Mouse (Mus musculus) MEL (cell line): ENCODE data around the gene Rgcc. TPM values are rescaled to one million over a fixed set of nuclear protein-coding genes. Genes with fewer than 3 reads are reported as not detected.

Experiments
- DNase-seq: peaks from one replicate; pipeline ENCODE4 v3.0.0; 2011; ENCODE audit warnings: low read depth, low spot score
- H3K27ac ChIP-seq: 2 replicates; pipeline ENCODE4 v1.5.1; 2012; ENCODE audit warnings: low read depth, mild to moderate bottlenecking, control low read depth, low read length, moderate library complexity; ENCODE audit not compliant: control insufficient read depth
- H3K27me3 ChIP-seq, 2 experiments: fragments of 150-350 bp in 1 of 2; sonication (generic) in 1 of 2; 2 replicates each; pipeline ENCODE4 v1.6.1; 2012; ENCODE audit warnings: low read length in 2 of 2, mild to moderate bottlenecking in 2 of 2, improper control_type of control experiment in 1 of 2, moderate library complexity in 1 of 2; ENCODE audit not compliant: insufficient read depth in 2 of 2, control insufficient read depth in 1 of 2
- H3K36me3 ChIP-seq, 2 experiments: 2 replicates each; pipeline ENCODE4 v1.6.1; 2012 to 2014; ENCODE audit warnings: low read length in 2 of 2, improper control_type of control experiment in 1 of 2, inconsistent platforms in 1 of 2, mild to moderate bottlenecking in 1 of 2; ENCODE audit not compliant: insufficient read depth in 2 of 2, control insufficient read depth in 1 of 2
- H3K4me1 ChIP-seq, 2 experiments: fragments of 150-350 bp in 1 of 2; sonication (generic) in 1 of 2; 2 replicates each; pipeline ENCODE4 v1.6.1; 2012; ENCODE audit warnings: low read length in 2 of 2, improper control_type of control experiment in 1 of 2, mild to moderate bottlenecking in 1 of 2; ENCODE audit not compliant: insufficient read depth in 2 of 2, control insufficient read depth in 1 of 2
- H3K4me3 ChIP-seq, 2 experiments: fragments of 150-350 bp in 1 of 2; sonication (generic) in 1 of 2; 2 replicates each; pipeline ENCODE4 v1.5.1; 2012; ENCODE audit warnings: low read depth in 2 of 2, low read length in 2 of 2, mild to moderate bottlenecking in 2 of 2, moderate library complexity in 2 of 2, control low read depth in 1 of 2, improper control_type of control experiment in 1 of 2; ENCODE audit not compliant: control insufficient read depth in 1 of 2, insufficient read depth in 1 of 2
- H3K79me2 ChIP-seq: 2 replicates; pipeline ENCODE4 v1.6.1; 2012; ENCODE audit warnings: mild to moderate bottlenecking, low read length, moderate library complexity; ENCODE audit not compliant: control insufficient read depth, poor library complexity, insufficient read depth
- H3K9ac ChIP-seq: 2 replicates; pipeline ENCODE4 v1.6.1; 2012; ENCODE audit warnings: low read depth, mild to moderate bottlenecking, control low read depth, low read length, moderate library complexity; ENCODE audit not compliant: control insufficient read depth, poor library complexity, severe bottlenecking
- H3K9me3 ChIP-seq: fragments of 150-350 bp; sonication (generic); replicated peaks from 2 replicates; pipeline ENCODE4 v1.6.1; 2012; ENCODE audit warnings: mild to moderate bottlenecking, low read length, improper control_type of control experiment, moderate library complexity; ENCODE audit not compliant: insufficient read depth
- CHD1 ChIP-seq: IDR thresholded peaks from 2 replicates; pipeline ENCODE4 v1.6.1; 2012; ENCODE audit warnings: low read depth, mild to moderate bottlenecking, inconsistent platforms, low read length, improper control_type of control experiment
- CHD2 ChIP-seq: IDR thresholded peaks from 2 replicates; pipeline ENCODE4 v1.6.1; 2011; ENCODE audit warnings: low read length, improper control_type of control experiment
- CTCF ChIP-seq, 3 experiments: IDR thresholded peaks in 2 of 3; conservative IDR thresholded peaks in 1 of 3; 2 replicates each; pipeline ENCODE4 v1.5.1; 2011 to 2012; ENCODE audit warnings: low read length in 3 of 3, low read depth in 2 of 3, mild to moderate bottlenecking in 2 of 3, improper control_type of control experiment in 1 of 3, inconsistent platforms in 1 of 3, mixed read lengths in 1 of 3, moderate library complexity in 1 of 3; ENCODE audit not compliant: control insufficient read depth in 1 of 3, insufficient read depth in 1 of 3, poor library complexity in 1 of 3, severe bottlenecking in 1 of 3
- ELF1 ChIP-seq: IDR thresholded peaks from 2 replicates; pipeline ENCODE4 v1.6.1; 2014; ENCODE audit warnings: low read depth, mild to moderate bottlenecking, inconsistent platforms, low read length, improper control_type of control experiment, moderate library complexity
- ETS1 ChIP-seq: IDR thresholded peaks from 2 replicates; pipeline ENCODE4 v1.6.1; 2012; ENCODE audit warnings: low read depth, mild to moderate bottlenecking, inconsistent platforms, low read length, improper control_type of control experiment, moderate library complexity
- GABPA ChIP-seq: IDR thresholded peaks from 2 replicates; pipeline ENCODE4 v1.6.1; 2012; ENCODE audit warnings: low read depth, mild to moderate bottlenecking, inconsistent platforms, low read length, improper control_type of control experiment, moderate library complexity
- GATA1 ChIP-seq: IDR thresholded peaks from 2 replicates; pipeline ENCODE4 v1.6.1; 2011; ENCODE audit warnings: low read depth, low read length, improper control_type of control experiment
- KAT2A ChIP-seq: conservative IDR thresholded peaks from 2 replicates; pipeline ENCODE4 v1.6.1; 2012; ENCODE audit warnings: low read depth, low read length, improper control_type of control experiment, inconsistent platforms
- MAX ChIP-seq: IDR thresholded peaks from 2 replicates; pipeline ENCODE4 v1.6.1; 2011; ENCODE audit warnings: low read length, improper control_type of control experiment
- MAZ ChIP-seq: IDR thresholded peaks from 2 replicates; pipeline ENCODE4 v1.6.1; 2012; ENCODE audit warnings: low read depth, mild to moderate bottlenecking, inconsistent platforms, low read length, improper control_type of control experiment
- MEF2A ChIP-seq: IDR thresholded peaks from 2 replicates; pipeline ENCODE4 v1.6.1; 2014; ENCODE audit warnings: low read depth, mild to moderate bottlenecking, inconsistent platforms, low read length, improper control_type of control experiment; ENCODE audit not compliant: poor library complexity, insufficient replicate concordance, severe bottlenecking; ENCODE audit errors: extremely low read depth
- MXI1 ChIP-seq: IDR thresholded peaks from 2 replicates; pipeline ENCODE4 v1.6.1; 2011; ENCODE audit warnings: mild to moderate bottlenecking, low read depth, low read length, improper control_type of control experiment
- MYC ChIP-seq: IDR thresholded peaks from 2 replicates; pipeline ENCODE4 v1.6.1; 2011; ENCODE audit warnings: low read depth, mild to moderate bottlenecking, low read length, improper control_type of control experiment, moderate library complexity
- NELFE ChIP-seq: IDR thresholded peaks from 2 replicates; pipeline ENCODE4 v1.6.1; 2011; ENCODE audit warnings: low read depth, low read length, improper control_type of control experiment
- NRF1 ChIP-seq: IDR thresholded peaks from 2 replicates; pipeline ENCODE4 v1.6.1; 2014; ENCODE audit warnings: low read depth, mild to moderate bottlenecking, inconsistent platforms, low read length, improper control_type of control experiment, moderate library complexity; ENCODE audit not compliant: poor library complexity, insufficient read depth, severe bottlenecking
- POLR2AphosphoS2 ChIP-seq: IDR thresholded peaks from 2 replicates; pipeline ENCODE4 v1.6.1; 2011; ENCODE audit warnings: low read length, improper control_type of control experiment
- POLR2AphosphoS5 ChIP-seq: IDR thresholded peaks from 2 replicates; pipeline ENCODE4 v1.6.1; 2012; ENCODE audit warnings: low read depth, borderline replicate concordance, mild to moderate bottlenecking, inconsistent platforms, low read length, moderate library complexity, mixed read lengths
- RAD21 ChIP-seq: IDR thresholded peaks from 2 replicates; pipeline ENCODE4 v1.6.1; 2011; ENCODE audit warnings: mild to moderate bottlenecking, low read depth, low read length, improper control_type of control experiment
- SMC3 ChIP-seq: IDR thresholded peaks from 2 replicates; pipeline ENCODE4 v1.6.1; 2011; ENCODE audit warnings: low read depth, low read length, improper control_type of control experiment
- TAL1 ChIP-seq: IDR thresholded peaks from 2 replicates; pipeline ENCODE4 v1.6.1; 2012; ENCODE audit warnings: mild to moderate bottlenecking, inconsistent platforms, low read length, moderate library complexity, mixed read lengths
- TCF12 ChIP-seq: IDR thresholded peaks from 2 replicates; pipeline ENCODE4 v1.6.1; 2014; ENCODE audit warnings: low read depth, mild to moderate bottlenecking, inconsistent platforms, low read length, improper control_type of control experiment, moderate library complexity
- USF2 ChIP-seq, 2 experiments: IDR thresholded peaks; 2 replicates each; pipeline ENCODE4 v1.6.1; 2011 to 2012; ENCODE audit warnings: improper control_type of control experiment in 2 of 2, low read length in 2 of 2, borderline replicate concordance in 1 of 2, inconsistent platforms in 1 of 2, low read depth in 1 of 2, mild to moderate bottlenecking in 1 of 2; ENCODE audit not compliant: insufficient read depth in 1 of 2
- ZC3H11A ChIP-seq: IDR thresholded peaks from 2 replicates; pipeline ENCODE4 v1.6.1; 2012; ENCODE audit warnings: low read depth, mild to moderate bottlenecking, inconsistent platforms, low read length, improper control_type of control experiment
- polyA plus RNA-seq, 2 experiments: library from polyadenylated mRNA; stranded (reverse) in 1 of 2; unstranded in 1 of 2; fragments of >175 nt in 1 of 2; fragments of >200 nt in 1 of 2; gene quantifications; 2 replicates each; pipeline versions ENCODE4 v1.2.1 to v1.2.4; 2012; ENCODE audit warnings: low replicate concordance in 2 of 2, low read depth in 1 of 2; ENCODE audit not compliant: insufficient read length in 2 of 2, insufficient read depth in 1 of 2, missing spikeins in 1 of 2
- total RNA-seq: library from RNA; depleted of rRNA; stranded (reverse); fragments of 300-350 nt; gene quantifications from 2 replicates; pipeline ENCODE4 v1.2.3, GENCODE M21; 2012

Gene Rgcc
- total and polyA plus RNA-seq, 3 experiments = 1.2 to 1.8 TPM; not detected in 1

GRCm38 (mm10) chr14:79242386-79242720 lies 59.1 kb downstream of the Rgcc start:
- Histone ChIP-seq H3K4me3 (no peak overlapping the region), H3K79me2 (no peaks in the 10 kb centered on the region), H3K4me1 (no peaks in the 10 kb centered on the region), H3K27me3 (no peaks in the 10 kb centered on the region; a peak in 1 of 4 replicates), H3K27ac (no peak overlapping the region), H3K36me3 (no peaks in the 10 kb centered on the region), H3K9ac (no peak overlapping the region), H3K9me3 (no peaks in the 10 kb centered on the region)
- no peak for DNase-seq
- TF ChIP-seq CHD1 = no peak

DNA sequence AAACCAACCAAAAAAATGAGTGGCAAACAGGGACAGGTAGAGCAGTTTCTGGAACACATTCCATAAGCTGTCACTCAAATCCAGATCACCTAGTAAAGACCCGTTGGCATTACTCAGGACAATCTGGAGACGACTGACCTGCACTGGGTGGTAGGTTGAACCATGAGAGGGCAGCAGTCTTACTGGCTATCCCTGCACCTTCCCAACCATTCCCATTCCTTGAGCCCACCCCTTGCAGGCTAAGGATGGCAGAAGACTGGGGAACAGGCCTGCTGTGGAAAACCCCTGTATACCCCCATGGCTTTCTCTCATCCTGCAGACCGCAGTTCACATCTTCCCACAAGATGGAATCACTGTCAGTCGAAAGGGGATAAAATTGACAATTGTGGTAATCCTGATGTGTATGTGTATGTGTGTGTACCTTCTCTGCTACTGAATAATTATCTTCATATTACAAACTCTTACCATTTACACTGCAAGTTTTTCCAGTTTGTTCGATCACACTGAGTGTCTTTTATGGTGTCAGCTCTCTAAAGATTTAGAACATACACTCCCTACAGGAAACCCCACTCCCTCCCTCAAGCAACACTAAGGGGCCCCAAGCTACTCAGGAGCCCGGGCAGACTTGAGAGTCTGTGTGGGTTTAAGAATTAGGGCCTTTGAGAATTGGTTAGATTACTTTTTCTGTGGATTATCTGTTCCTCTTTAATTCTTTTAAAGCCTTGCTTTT lies 59.6 kb downstream of the Rgcc start:
- Histone ChIP-seq H3K9ac (no peak overlapping the region), H3K79me2 (no peaks in the 10 kb centered on the region), H3K4me1 (no peaks in the 10 kb centered on the region), H3K36me3 (no peaks in the 10 kb centered on the region), H3K27me3 (no peaks in the 10 kb centered on the region; a peak in 1 of 4 replicates), H3K27ac (no peak overlapping the region), H3K9me3 (no peaks in the 10 kb centered on the region), H3K4me3 (no peak overlapping the region)
- TF ChIP-seq ETS1 = no peak
- no peak for TF ChIP-seq MAZ
- no peak for TF ChIP-seq GATA1
- no peak for TF ChIP-seq GABPA
- TF ChIP-seq SMC3 = no peak
- TF ChIP-seq POLR2AphosphoS5 = no peak
- no peak for TF ChIP-seq NELFE
- TF ChIP-seq CTCF (IDR thresholded peaks at IDR 0.05 in 2 of 3, conservative IDR thresholded peaks at IDR 0.05 in 1 of 3; ENCODE audit: control insufficient read depth in 1 of 3, insufficient read depth in 1 of 3, low read depth in 2 of 3, low read length in 3 of 3, poor library complexity in 1 of 3, severe bottlenecking in 1 of 3) = no peak
- no peak for TF ChIP-seq MYC
- no peak for DNase-seq

GRCm38 (mm10) chr14:79241057-79241570 lies 60.3 kb downstream of the Rgcc start:
- no peak overlapping the region for H3K9ac ChIP-seq
- TF ChIP-seq RAD21 = no peak
- no peak for TF ChIP-seq MEF2A
- no peak for TF ChIP-seq USF2 (IDR thresholded peaks at IDR 0.05; ENCODE audit: borderline replicate concordance in 1 of 2, insufficient read depth in 1 of 2, low read depth in 1 of 2, low read length in 2 of 2)
- TF ChIP-seq KAT2A = no peak
- no peak for TF ChIP-seq CHD2
- TF ChIP-seq MYC = no peak
- no peak for TF ChIP-seq MXI1
- no peak for TF ChIP-seq SMC3
- no peak for TF ChIP-seq POLR2AphosphoS2
- TF ChIP-seq TAL1 = no peak
- TF ChIP-seq MAZ = no peak
- TF ChIP-seq NRF1 = no peak
- no peak for TF ChIP-seq ZC3H11A
- TF ChIP-seq ETS1 = no peak
- TF ChIP-seq ELF1 = no peak
- no peak for TF ChIP-seq NELFE
- TF ChIP-seq MAX = no peak
- no peak for TF ChIP-seq TCF12
- H3K27me3 ChIP-seq = no peaks in the 10 kb centered on the region; a peak in 1 of 4 replicates
- no peak overlapping the region for H3K4me3 ChIP-seq
- no peak overlapping the region for H3K27ac ChIP-seq
- no peak for DNase-seq
- H3K4me1 ChIP-seq = no peaks in the 10 kb centered on the region
- no peaks in the 10 kb centered on the region for H3K9me3 ChIP-seq
- no peaks in the 10 kb centered on the region for H3K36me3 ChIP-seq
- no peaks in the 10 kb centered on the region for H3K79me2 ChIP-seq
